ENCODE assay signal across 8 mouse cellular contexts in genomic region chr11:6625478-6626387, GRCm38 (mm10). TPM values are rescaled to one million over a fixed set of nuclear protein-coding genes. Genes with fewer than 3 reads are reported as not detected.
DNase-seq lines count a peak whose midpoint lies in the region; ATAC-seq and TF ChIP-seq lines count a peak whose summit lies in the region.

TSS of gene Tbrg4 (minus strand) at chr11:6626067.

- H3K79me2 ChIP-seq in CH12.LX (replicated peaks; ENCODE audit: control insufficient read depth, extremely low read depth, insufficient read depth, poor library complexity, severe bottlenecking): peaks cover 45% of the 10 kb centered on the region

- WGBS in forebrain, embryonic 11.5 days: under 1% methylated on average over 66 of the region's 66 CpGs
- WGBS in heart, embryonic 16.5 days: under 1% methylated on average over 66 of the region's 66 CpGs
- WGBS in liver, embryonic 15.5 days (ENCODE audit: insufficient replicate concordance): under 1% methylated on average over 66 of the region's 66 CpGs
- WGBS in neural tube, embryonic 12.5 days: under 1% methylated on average over 66 of the region's 66 CpGs

- H3K27me3 ChIP-seq in CH12.LX (replicated peaks): no peaks in the 10 kb centered on the region
- H3K27me3 ChIP-seq in forebrain, embryonic 11.5 days (ENCODE audit: control insufficient read depth, insufficient read depth, low read length): no peaks in the 10 kb centered on the region
- H3K27me3 ChIP-seq in heart, embryonic 16.5 days (ENCODE audit: control insufficient read depth, insufficient read depth, low read length): no peaks in the 10 kb centered on the region
- no peaks in the 10 kb centered on the region for H3K27me3 ChIP-seq in liver, embryonic 15.5 days
- no peaks in the 10 kb centered on the region for H3K27me3 ChIP-seq in neural tube, embryonic 12.5 days (replicated peaks)

- H3K4me2 ChIP-seq in CH12.LX (ENCODE audit: insufficient read depth, low read depth, poor library complexity, severe bottlenecking): peak within 1 kb of the TSS; percentile 86
- H3K4me2 ChIP-seq in forebrain, embryonic 11.5 days (ENCODE audit: low read depth, low read length, severe bottlenecking): peak within 1 kb of the TSS; percentile 88
- peak within 1 kb of the TSS; percentile 90 for H3K4me2 ChIP-seq in heart, embryonic 16.5 days (ENCODE audit: low read depth, low read length)
- peak within 1 kb of the TSS; percentile 88 for H3K4me2 ChIP-seq in liver, embryonic 15.5 days
- H3K4me2 ChIP-seq in neural tube, embryonic 12.5 days (replicated peaks): peak within 1 kb of the TSS; percentile 82

- peaks cover 15 to 42% of the 10 kb centered on the region in 2 experiments for H3K4me1 ChIP-seq in CH12.LX (ENCODE audit: control insufficient read depth in 1 of 2, insufficient read depth in 2 of 2)
- H3K4me1 ChIP-seq in forebrain, embryonic 11.5 days (replicated peaks; ENCODE audit: control insufficient read depth, insufficient read depth, low read length): peaks cover 10% of the 10 kb centered on the region
- H3K4me1 ChIP-seq in heart, embryonic 16.5 days (ENCODE audit: control insufficient read depth, insufficient read depth, low read length): peaks cover 25% of the 10 kb centered on the region
- H3K4me1 ChIP-seq in liver, embryonic 15.5 days (replicated peaks): peaks cover 61% of the 10 kb centered on the region
- peaks cover 27% of the 10 kb centered on the region for H3K4me1 ChIP-seq in neural tube, embryonic 12.5 days

- peak; percentile 97 for DNase-seq in CH12.LX (ENCODE audit: extremely low read depth)
- DNase-seq in c-Kit-positive CD71-positive TER-119-negative erythroid progenitor cells, embryonic 14.5 days (ENCODE audit: low read depth): peak; percentile 92
- peak; percentile 94 for DNase-seq in forebrain, embryonic 11.5 days (ENCODE audit: low spot score)
- DNase-seq in kidney, postnatal 36 days: peak; percentile 95 to 97
- DNase-seq in telencephalon, adult 2 months (ENCODE audit: low read depth, low spot score): peak; percentile 94

- dilution Hi-C loops in CH12.LX (cut with MboI; ENCODE audit: extremely low pct_ligation_motif_present, extremely low pct_unique_long_range_greater_than_20kb, low sequenced_read_pairs): no loop called here

- peaks cover 30 to 41% of the 10 kb centered on the region in 2 experiments for H3K36me3 ChIP-seq in CH12.LX (replicated peaks in 1 of 2; ENCODE audit: control insufficient read depth in 1 of 2, insufficient read depth in 1 of 2, low read length in 1 of 2)
- peaks cover 5% of the 10 kb centered on the region; the same call in 1 of the 2 replicates for H3K36me3 ChIP-seq in forebrain, embryonic 11.5 days (ENCODE audit: control insufficient read depth, insufficient read depth, low read length)
- peaks cover 28% of the 10 kb centered on the region for H3K36me3 ChIP-seq in heart, embryonic 16.5 days (ENCODE audit: control insufficient read depth, insufficient read depth)
- H3K36me3 ChIP-seq in liver, embryonic 15.5 days (replicated peaks): peaks cover 36% of the 10 kb centered on the region
- H3K36me3 ChIP-seq in neural tube, embryonic 12.5 days: peaks cover 31% of the 10 kb centered on the region

- peak; percentile 95 for TF ChIP-seq POLR2A in CH12.LX (IDR thresholded peaks at IDR 0.05; ENCODE audit: low read depth, low read length)

- no peak for TF ChIP-seq RAD21 in CH12.LX (IDR thresholded peaks at IDR 0.05; ENCODE audit: low read depth, low read length)

- TF ChIP-seq CTCF in CH12.LX (conservative IDR thresholded peaks at IDR 0.05 in 1 of 2, IDR thresholded peaks at IDR 0.05 in 1 of 2; ENCODE audit: low read depth in 2 of 2, low read length in 2 of 2): no peak

- in situ Hi-C loops in CH12.LX (cut with MboI; ENCODE audit: low pct_ligation_motif_present, low pct_unique_long_range_greater_than_20kb, low sequenced_read_pairs): no loop called here

- H3K27ac ChIP-seq in CH12.LX (ENCODE audit: insufficient read depth, low read depth): peak within 1 kb of the TSS; percentile 69
- H3K27ac ChIP-seq in forebrain, embryonic 11.5 days (ENCODE audit: low read depth, low read length): peak within 1 kb of the TSS; percentile 59; the same call in 1 of the 2 replicates
- H3K27ac ChIP-seq in heart, embryonic 16.5 days (ENCODE audit: low read length): peak within 1 kb of the TSS; percentile 89
- H3K27ac ChIP-seq in liver, embryonic 15.5 days (replicated peaks): peak within 1 kb of the TSS; percentile 91
- H3K27ac ChIP-seq in neural tube, embryonic 12.5 days: peak within 1 kb of the TSS; percentile 17; the same call in 1 of the 2 replicates

- no peaks in the 10 kb centered on the region for H3K9me3 ChIP-seq in CH12.LX (replicated peaks; ENCODE audit: low read length)
- no peaks in the 10 kb centered on the region for H3K9me3 ChIP-seq in forebrain, embryonic 11.5 days (ENCODE audit: control insufficient read depth, low read length)
- H3K9me3 ChIP-seq in heart, embryonic 16.5 days (replicated peaks; ENCODE audit: control insufficient read depth, low read length): no peaks in the 10 kb centered on the region
- H3K9me3 ChIP-seq in liver, embryonic 15.5 days (replicated peaks): no peaks in the 10 kb centered on the region
- H3K9me3 ChIP-seq in neural tube, embryonic 12.5 days: no peaks in the 10 kb centered on the region

- no peak for TF ChIP-seq EP300 in CH12.LX (IDR thresholded peaks at IDR 0.05; ENCODE audit: low read length)

- peak; percentile 96 for ATAC-seq in forebrain, embryonic 11.5 days (replicated peaks; ENCODE audit: low FRiP score)
- ATAC-seq in heart, embryonic 16.5 days (replicated peaks; ENCODE audit: extremely low read depth, insufficient read depth, low FRiP score): peak; percentile 92
- peak; percentile 89 for ATAC-seq in liver, embryonic 15.5 days (ENCODE audit: insufficient read depth)
- peak; percentile 93 for ATAC-seq in neural tube, embryonic 12.5 days (ENCODE audit: low FRiP score, low read depth)

- H3K9ac ChIP-seq in CH12.LX (ENCODE audit: insufficient read depth, low read depth): peak within 1 kb of the TSS; percentile 83
- peak within 1 kb of the TSS; percentile 83 for H3K9ac ChIP-seq in forebrain, embryonic 11.5 days (ENCODE audit: low read length)
- peak within 1 kb of the TSS; percentile 84 for H3K9ac ChIP-seq in heart, embryonic 16.5 days (ENCODE audit: low read length)
- peak within 1 kb of the TSS; percentile 71 for H3K9ac ChIP-seq in liver, embryonic 15.5 days
- H3K9ac ChIP-seq in neural tube, embryonic 12.5 days: peak within 1 kb of the TSS; percentile 65

- peak within 1 kb of the TSS; percentile 60 to 86 (median 81) for H3K4me3 ChIP-seq in CH12.LX (replicated peaks in 1 of 3; ENCODE audit: low read depth in 2 of 3, low read length in 2 of 3, poor library complexity in 1 of 3)
- peak within 1 kb of the TSS; percentile 74 for H3K4me3 ChIP-seq in forebrain, embryonic 11.5 days (ENCODE audit: low read depth, low read length)
- peak within 1 kb of the TSS; percentile 76 for H3K4me3 ChIP-seq in heart, embryonic 16.5 days (ENCODE audit: low read length)
- H3K4me3 ChIP-seq in liver, embryonic 15.5 days (replicated peaks): peak within 1 kb of the TSS; percentile 88
- peak within 1 kb of the TSS; percentile 71 for H3K4me3 ChIP-seq in neural tube, embryonic 12.5 days

TF ChIP-seq in CH12.LX, 34 proteins besides CTCF, POLR2A, EP300 and RAD21 (continues in another document):
- TF ChIP-seq UBTF (IDR thresholded peaks at IDR 0.05; ENCODE audit: low read depth, low read length) (0 out of 2 replicates have a peak, but pooled peaks have one; percentile 25), CHD1 (IDR thresholded peaks at IDR 0.05; ENCODE audit: low read depth, low read length) (peak; percentile 43), BHLHE40 (IDR thresholded peaks at IDR 0.05; ENCODE audit: low read depth, low read length) (no peak), ZKSCAN1 (IDR thresholded peaks at IDR 0.05; ENCODE audit: borderline replicate concordance, low read depth, low read length) (no peak), ZC3H11A (IDR thresholded peaks at IDR 0.05; ENCODE audit: low read depth, low read length) (no peak), JUND (conservative IDR thresholded peaks at IDR 0.05; ENCODE audit: low read depth, low read length) (no peak), ZMIZ1 (IDR thresholded peaks at IDR 0.05; ENCODE audit: low read depth, low read length) (peak; percentile 92), MYC (IDR thresholded peaks at IDR 0.05; ENCODE audit: low read depth, low read length) (peak; percentile 98), HCFC1 (IDR thresholded peaks at IDR 0.05; ENCODE audit: low read depth, low read length) (peak; percentile 95), TBP (conservative IDR thresholded peaks at IDR 0.05; ENCODE audit: low read depth, low read length) (peak; percentile 70; the same call in 1 of the 2 replicates), NELFE (IDR thresholded peaks at IDR 0.05; ENCODE audit: low read depth, low read length) (peak; percentile 95), USF1 (IDR thresholded peaks at IDR 0.05; ENCODE audit: low read depth, low read length) (peak; percentile 11; the same call in 1 of the 2 replicates), MEF2A (IDR thresholded peaks at IDR 0.05; ENCODE audit: borderline replicate concordance, low read depth, low read length) (peak; percentile 56), MAZ (IDR thresholded peaks at IDR 0.05; ENCODE audit: low read depth, low read length) (peak; percentile 65; the same call in 1 of the 2 replicates), NRF1 (IDR thresholded peaks at IDR 0.05; ENCODE audit: low read depth, low read length) (peak; percentile 88), E2F4 (IDR thresholded peaks at IDR 0.05; ENCODE audit: insufficient replicate concordance, low read depth, low read length) (no peak), MXI1 (IDR thresholded peaks at IDR 0.05; ENCODE audit: low read depth, low read length) (peak; percentile 99), ZNF384 (IDR thresholded peaks at IDR 0.05; ENCODE audit: low read depth, low read length) (peak; percentile 82), USF2 (conservative IDR thresholded peaks at IDR 0.05; ENCODE audit: low read depth, low read length) (no peak), POLR2AphosphoS2 (IDR thresholded peaks at IDR 0.05; ENCODE audit: low read depth, low read length) (peak; percentile 92), TCF12 (IDR thresholded peaks at IDR 0.05; ENCODE audit: low read depth, low read length) (peak; percentile 93), ETS1 (conservative IDR thresholded peaks at IDR 0.05; ENCODE audit: low read depth, low read length) (no peak; the same call in none of the 2 replicates)

RNA-seq across cellular contexts. Expression of gene Tbrg4, which starts in this region (rescaled TPM):
- total RNA-seq in CH12.LX (2012; rRNA removed): 93.1 and 118 TPM in 2 replicates
- total RNA-seq in CH12.LX (2014; rRNA removed): 59.3 and 69.0 TPM in 2 replicates
- polyA plus RNA-seq in CH12.LX (2012; ENCODE audit: insufficient read length, low read depth): 170 and 191 TPM in 2 replicates
- polyA plus RNA-seq in forebrain, embryonic 11.5 days (2014; fragmentation: Nextera tagmentation; extraction: Ambion mirVana): 53.0 TPM in 2 replicates
- polyA plus RNA-seq in heart, embryonic 16.5 days (2015; fragmentation: Nextera tagmentation; extraction: Ambion mirVana): 49.8 and 51.0 TPM in 2 replicates
- polyA plus RNA-seq in liver, embryonic 15.5 days (2015; fragmentation: Nextera tagmentation; extraction: Ambion mirVana): 31.0 and 33.3 TPM in 2 replicates
- 42.3 and 46.3 TPM in 2 replicates for polyA plus RNA-seq in neural tube, embryonic 12.5 days (2016; fragmentation: Nextera tagmentation; extraction: Ambion mirVana)

Comparison
In these comparisons a context has a peak if more than half of its experiments do, and no peak if none do; other contexts are left out.
1. Peak in every context shown above with its lines: DNase-seq, ATAC-seq, H3K4me3 ChIP-seq and H3K27ac ChIP-seq.
2. H3K27ac ChIP-seq: peak in every context shown above with its lines; median percentile 91 in liver, embryonic 15.5 days; 89 in heart, embryonic 16.5 days; 69 in CH12.LX; 59 in forebrain, embryonic 11.5 days; 17 in neural tube, embryonic 12.5 days.